Mouse (Mus musculus): ENCODE results near the gene Galnt11.

GRCm38 (mm10) chr5:25268258-25268888 is 46.7 kb downstream of the Galnt11 start:
- TF ChIP-seq GATA1 (IDR thresholded peaks at IDR 0.05; ENCODE audit: low read length) (no peak), TAL1 (IDR thresholded peaks at IDR 0.05; ENCODE audit: low read length) (no peak)
